Mouse (Mus musculus) thymus, adult 2 months (tissue): ENCODE data around the gene Hrh2. TPM values are rescaled to one million over a fixed set of nuclear protein-coding genes. Genes with fewer than 3 reads are reported as not detected.

Experiments used
- DNase-seq: peaks from one replicate; pipeline ENCODE4 v3.0.0; 2021
- H3K27ac ChIP-seq: fragments of 200-500 bp; 2 replicates; pipeline ENCODE4 v1.5.1; 2012; ENCODE audit warnings: low read length, control low read depth; ENCODE audit not compliant: control insufficient read depth, insufficient read depth
- H3K27me3 ChIP-seq: fragments of 200-500 bp; 2 replicates; pipeline ENCODE4 v1.6.1; 2012; ENCODE audit warnings: mild to moderate bottlenecking, low read length, moderate library complexity, mixed read lengths; ENCODE audit not compliant: control insufficient read depth, insufficient read depth
- H3K36me3 ChIP-seq: fragments of 200-500 bp; 2 replicates; pipeline ENCODE4 v1.6.1; 2012; ENCODE audit warnings: mild to moderate bottlenecking, low read length, moderate library complexity; ENCODE audit not compliant: control insufficient read depth, insufficient read depth
- H3K4me1 ChIP-seq: fragments of 200-500 bp; replicated peaks from 2 replicates; pipeline ENCODE4 v1.6.1; 2012; ENCODE audit warnings: low read length; ENCODE audit not compliant: control insufficient read depth, insufficient read depth
- H3K4me3 ChIP-seq: fragments of 200-500 bp; 2 replicates; pipeline ENCODE4 v1.5.1; 2012; ENCODE audit warnings: mild to moderate bottlenecking, low read length, control low read depth, moderate library complexity; ENCODE audit not compliant: control insufficient read depth, insufficient read depth
- CTCF ChIP-seq: fragments of 200-500 bp; IDR thresholded peaks from 2 replicates; pipeline ENCODE4 v1.5.1; 2012; ENCODE audit warnings: mild to moderate bottlenecking, control low read depth, low read length, moderate library complexity, borderline replicate concordance; ENCODE audit not compliant: control insufficient read depth, poor library complexity, insufficient read depth; ENCODE audit errors: extremely low read depth
- POLR2A ChIP-seq: fragments of 200-500 bp; IDR thresholded peaks from 2 replicates; pipeline ENCODE4 v1.6.1; 2012; ENCODE audit warnings: mild to moderate bottlenecking, low read length, control low read depth, moderate library complexity; ENCODE audit not compliant: control insufficient read depth, poor library complexity, insufficient read depth; ENCODE audit errors: extremely low read depth
- WGBS: fragments of 180-500 bp; shearing (Covaris S2); methylation state at CpG from one replicate; pipeline ENCODE4 v1.1.7; 2018; 5-methylcytosine and 5-hydroxymethylcytosine counted together
- polyA plus RNA-seq: library from polyadenylated mRNA; depleted of rRNA; stranded (reverse); fragments of >200 nt; gene quantifications from 2 replicates; pipeline ENCODE4 v1.2.3, GENCODE M21; 2012

Gene Hrh2
- polyA plus RNA-seq, 1 experiment: 4.2 TPM

- Histone ChIP-seq H3K4me1 (no peaks in the 10 kb centered on the region), H3K27me3 (no peaks in the 10 kb centered on the region), H3K27ac (no peak overlapping the region), H3K4me3 (no peak overlapping the region), H3K36me3 (no peaks in the 10 kb centered on the region)
- no peak for DNase-seq
- WGBS: 94% methylated on average over 8 of the region's 8 CpGs
- TF ChIP-seq CTCF (no peak), POLR2A (no peak)
Observed at GRCm38 (mm10) chr13:54202458-54202857, 10.5 kb downstream of the Hrh2 start.

GRCm38 (mm10) chr13:54203419-54203818 is 11.5 kb downstream of the Hrh2 start:
- no peak for TF ChIP-seq POLR2A
- TF ChIP-seq CTCF: no peak
- 96% methylated on average over 2 of the region's 2 CpGs for WGBS
- H3K4me1 ChIP-seq: peaks cover under 1% of the 10 kb centered on the region
- DNase-seq: no peak
- no peaks in the 10 kb centered on the region for H3K27me3 ChIP-seq
- H3K27ac ChIP-seq: no peak overlapping the region
- no peak overlapping the region for H3K4me3 ChIP-seq
- H3K36me3 ChIP-seq: no peaks in the 10 kb centered on the region

GRCm38 (mm10) chr13:54205195-54205594 is 13.3 kb downstream of the Hrh2 start:
- TF ChIP-seq POLR2A: no peak
- TF ChIP-seq CTCF: no peak
- Histone ChIP-seq H3K4me3 (no peak overlapping the region), H3K27ac (no peak overlapping the region), H3K36me3 (no peaks in the 10 kb centered on the region), H3K27me3 (no peaks in the 10 kb centered on the region), H3K4me1 (peaks cover 13% of the 10 kb centered on the region)
- 30% methylated on average over 7 of the region's 7 CpGs for WGBS
- no peak for DNase-seq

- DNase-seq: no peak
- H3K4me3 ChIP-seq: no peak overlapping the region
- H3K27me3 ChIP-seq: no peaks in the 10 kb centered on the region
- H3K4me1 ChIP-seq: peaks cover 13% of the 10 kb centered on the region
- no peaks in the 10 kb centered on the region for H3K36me3 ChIP-seq
- H3K27ac ChIP-seq: no peak overlapping the region
- TF ChIP-seq POLR2A (no peak), CTCF (no peak)
- WGBS: 74% methylated on average over 9 of the region's 9 CpGs
Observed at GRCm38 (mm10) chr13:54206140-54206753, 14.3 kb downstream of the Hrh2 start.

GRCm38 (mm10) chr13:54209476-54210253 is 17.7 kb downstream of the Hrh2 start:
- DNase-seq: peak; percentile 31
- no peaks in the 10 kb centered on the region for H3K36me3 ChIP-seq
- TF ChIP-seq CTCF: no peak
- no peak for TF ChIP-seq POLR2A
- H3K4me1 ChIP-seq: peaks cover 13% of the 10 kb centered on the region
- H3K27ac ChIP-seq: peak overlapping the region; percentile 62
- peak overlapping the region; percentile 56 for H3K4me3 ChIP-seq
- WGBS: 10% methylated on average over 8 of the region's 8 CpGs
- no peaks in the 10 kb centered on the region for H3K27me3 ChIP-seq

GRCm38 (mm10) chr13:54211528-54212488 is 19.9 kb downstream of the Hrh2 start:
- H3K27ac ChIP-seq: no peak overlapping the region

More at GRCm38 (mm10) chr13:54211528-54212488, 19.9 kb downstream of the Hrh2 start:
- Histone ChIP-seq H3K4me1 (peaks cover 13% of the 10 kb centered on the region), H3K4me3 (no peak overlapping the region), H3K27me3 (no peaks in the 10 kb centered on the region), H3K36me3 (no peaks in the 10 kb centered on the region)
- no peak for TF ChIP-seq POLR2A
- 80% methylated on average over 10 of the region's 10 CpGs for WGBS
- no peak for DNase-seq
